Mouse (Mus musculus) 3T3-L1 (cell line): ENCODE measurements at regions not wholly inside any gene's neighbourhood (a gene's known extent, or its start where the extent isn't known, plus 50 kb on each side); places are given as distances from the start of the nearest gene placed in this dataset.

Experiments
- DNase-seq: peaks from one replicate; pipeline ENCODE4 v3.0.0-alpha.2; 2015; ENCODE audit warnings: low read depth, low spot score

DNA sequence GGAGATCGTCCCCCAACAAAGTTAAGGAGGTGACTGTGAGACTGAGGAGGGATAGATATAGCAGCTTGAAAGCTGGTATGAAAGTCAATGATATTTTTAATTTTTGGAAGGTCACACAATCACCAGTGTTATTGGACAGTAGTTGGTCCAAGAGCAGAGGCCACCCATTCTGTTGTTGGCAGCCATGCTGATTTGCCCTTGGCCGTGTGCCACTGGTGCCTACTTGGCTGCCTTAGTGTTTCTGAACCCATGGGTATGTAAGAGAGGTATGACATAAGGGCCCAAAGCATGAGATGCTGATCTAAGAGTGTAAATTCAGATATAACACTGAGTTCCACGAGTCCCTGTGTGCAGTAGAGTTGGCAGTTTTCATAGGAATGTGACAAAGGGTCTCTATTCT is 153.7 kb downstream of the Pax1 start:
- DNase-seq, result no peak

DNA sequence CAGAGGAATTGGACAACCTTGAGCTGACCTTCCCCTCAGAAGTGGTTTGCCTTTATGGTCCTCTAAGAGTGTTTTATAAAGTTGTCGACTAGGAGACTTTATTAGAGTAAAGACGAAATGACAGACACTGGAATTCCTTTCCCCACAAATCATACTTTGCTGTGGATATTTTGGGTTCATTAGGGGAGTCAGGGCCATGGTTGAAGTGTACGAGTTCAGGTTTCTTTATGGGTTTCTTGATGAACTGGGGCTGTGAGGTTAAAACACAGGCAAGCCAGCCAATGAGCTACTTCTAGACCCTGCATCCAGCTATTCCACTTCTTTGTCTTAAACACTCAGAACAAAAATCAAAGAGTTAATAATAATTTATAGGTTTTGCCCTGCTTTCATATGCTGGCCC is 153.0 kb downstream of the Pax1 start:
- no peak for DNase-seq

DNA sequence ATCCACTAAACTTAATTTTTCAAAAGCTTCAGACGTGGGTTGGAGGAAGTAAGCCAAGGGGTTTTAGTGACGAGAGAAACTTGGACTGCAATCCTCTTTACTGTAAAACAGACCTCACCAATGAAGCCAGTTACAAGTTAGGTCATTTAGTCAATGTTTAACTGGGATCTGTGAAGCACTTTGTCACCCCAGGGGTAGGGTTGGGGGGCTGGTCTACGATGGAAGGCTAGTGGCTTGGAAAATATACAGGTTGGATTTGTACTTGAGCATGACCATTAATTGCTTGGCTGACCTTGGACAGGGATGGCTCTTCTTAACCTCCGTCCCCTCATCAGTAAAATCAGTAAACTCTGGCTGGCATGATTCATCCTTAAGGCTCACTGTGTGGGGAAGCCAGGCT is 142.2 kb downstream of the Pax1 start:
- no peak for DNase-seq

DNA sequence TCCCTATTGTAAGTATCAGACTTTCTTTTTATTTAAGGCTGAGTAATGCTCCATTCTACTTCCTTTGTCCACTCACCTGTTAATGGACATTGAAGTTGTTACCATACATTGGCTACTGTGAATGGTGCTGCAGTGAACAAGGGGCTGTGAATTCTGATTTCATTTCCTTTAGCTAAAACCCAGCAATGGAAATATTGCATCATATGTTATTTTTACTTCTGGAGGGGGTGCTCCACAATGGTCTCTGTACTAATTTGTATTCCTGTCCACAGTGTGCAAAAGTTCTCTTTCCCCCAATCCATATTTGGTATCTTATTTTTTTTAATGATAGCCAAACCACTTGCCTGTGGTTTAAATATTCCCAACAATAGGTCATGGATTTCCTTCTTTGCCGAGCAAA is 137.0 kb downstream of the Pax1 start:
- no peak for DNase-seq

DNA sequence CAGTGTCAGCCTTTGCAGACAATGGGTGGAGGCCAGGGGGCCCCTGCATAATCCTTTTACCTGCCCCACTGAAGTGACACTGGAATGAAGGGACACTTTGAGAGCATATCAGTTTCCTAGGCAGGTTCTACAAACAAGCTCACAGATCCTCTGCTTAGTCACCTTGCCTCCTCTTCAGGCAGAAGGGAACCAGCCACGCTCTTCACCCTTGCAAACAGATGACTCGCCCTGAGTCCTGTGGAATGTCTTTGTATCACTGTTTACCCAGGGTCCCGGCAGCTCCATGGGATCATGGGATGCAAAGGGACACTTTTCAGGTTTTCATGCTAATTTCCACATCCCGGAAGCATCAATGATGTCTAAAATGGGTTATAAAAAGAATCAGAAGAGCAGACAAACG is 94.2 kb downstream of the Pax1 start:
- no peak for DNase-seq

DNA sequence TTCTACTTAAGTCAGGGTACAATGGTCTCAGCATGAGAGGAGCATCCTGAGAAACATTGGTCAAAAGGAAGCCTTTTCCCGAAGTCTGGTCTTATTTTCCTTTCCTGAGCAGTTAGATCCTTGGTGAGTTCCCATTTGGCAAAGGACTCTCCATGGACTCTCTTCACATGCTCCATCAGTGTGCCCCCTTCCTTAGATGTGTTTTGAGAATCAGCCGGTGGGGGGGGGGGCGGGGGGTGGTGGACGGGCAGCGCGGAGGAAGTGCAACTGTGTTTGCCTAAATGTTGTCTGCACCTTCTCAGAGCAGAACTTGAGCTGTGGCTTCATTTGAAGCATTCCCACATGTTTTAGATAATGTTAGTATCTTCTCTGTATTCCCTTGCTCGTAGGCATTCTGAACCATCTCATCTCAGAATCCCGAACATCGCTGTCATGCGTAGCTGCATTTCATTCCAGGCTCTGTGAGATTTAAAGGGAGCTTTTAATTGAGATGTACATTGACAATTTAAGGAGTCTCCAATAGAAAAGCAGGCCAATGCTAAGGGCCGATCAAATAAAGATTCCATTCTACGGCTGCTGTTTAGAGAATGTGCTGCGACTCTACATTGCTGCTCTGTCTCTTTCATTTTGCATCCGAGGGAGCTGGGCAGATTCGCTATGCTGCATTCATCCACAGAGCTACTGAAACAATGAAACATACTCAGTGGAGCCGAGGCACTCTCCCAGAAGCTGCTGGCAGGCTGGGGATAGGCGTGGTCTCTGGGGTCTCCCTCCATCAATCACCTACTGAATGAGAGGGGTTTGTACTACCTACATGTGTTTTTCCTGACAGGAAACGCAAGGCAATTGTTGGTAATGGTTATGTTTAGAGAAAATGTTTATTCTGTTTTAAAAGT is 92.9 kb downstream of the Pax1 start:
- no peak for DNase-seq
